Mouse (Mus musculus): ENCODE measurements around the gene Colgalt1.
A peak's percentile ranks its signal among the peaks of the same experiment; 100 is the strongest.

Gene Colgalt1

DNA sequence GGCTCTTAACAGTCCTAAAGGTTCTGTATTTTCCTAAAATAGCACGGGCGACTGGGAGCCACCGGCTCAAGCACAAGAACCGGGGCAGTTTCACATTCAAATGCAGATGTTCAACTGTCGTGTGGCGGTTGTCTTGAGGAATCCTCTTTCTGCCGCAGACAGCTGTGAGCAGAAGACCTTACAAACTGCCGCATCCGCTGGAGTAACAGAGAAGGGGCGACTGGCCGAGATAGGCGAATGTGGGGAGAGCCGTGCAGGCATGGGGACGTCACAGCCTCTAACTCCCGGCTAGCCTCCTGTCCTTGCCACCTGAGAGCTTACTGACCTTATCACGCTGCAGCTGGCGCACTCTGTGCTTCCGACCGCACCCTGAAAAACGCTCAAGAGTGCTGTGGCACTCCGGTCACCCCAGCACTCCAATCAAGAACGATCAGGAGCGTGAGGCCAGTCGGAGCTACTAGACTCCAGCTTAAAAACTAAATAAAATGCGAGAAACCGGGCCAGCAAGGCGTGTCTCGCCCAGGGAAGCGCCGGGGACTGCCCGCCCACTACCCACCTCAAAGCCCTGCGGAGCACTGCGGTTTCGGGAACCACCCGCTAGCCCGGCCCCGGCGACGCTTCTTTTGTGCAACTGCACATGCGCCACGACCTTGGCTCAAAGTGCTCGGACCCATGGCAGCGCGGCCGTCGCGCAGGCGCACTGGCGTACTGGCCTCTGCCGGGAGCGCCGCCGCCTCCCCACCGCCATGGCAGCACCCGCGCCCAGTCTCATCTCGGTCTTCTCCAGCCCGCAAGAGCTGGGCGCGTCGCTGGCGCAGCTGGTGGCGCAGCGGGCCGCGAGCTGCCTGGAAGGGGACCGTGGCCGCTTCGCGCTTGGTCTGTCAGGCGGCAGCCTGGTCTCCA, 19.1 kb upstream of the Colgalt1 start, which contains the start of gene Pgls:
Gene Pgls (plus strand): TSS at position 706 of the 903 bp plus-strand sequence.
- DNase-seq = peak; percentile 98

DNA sequence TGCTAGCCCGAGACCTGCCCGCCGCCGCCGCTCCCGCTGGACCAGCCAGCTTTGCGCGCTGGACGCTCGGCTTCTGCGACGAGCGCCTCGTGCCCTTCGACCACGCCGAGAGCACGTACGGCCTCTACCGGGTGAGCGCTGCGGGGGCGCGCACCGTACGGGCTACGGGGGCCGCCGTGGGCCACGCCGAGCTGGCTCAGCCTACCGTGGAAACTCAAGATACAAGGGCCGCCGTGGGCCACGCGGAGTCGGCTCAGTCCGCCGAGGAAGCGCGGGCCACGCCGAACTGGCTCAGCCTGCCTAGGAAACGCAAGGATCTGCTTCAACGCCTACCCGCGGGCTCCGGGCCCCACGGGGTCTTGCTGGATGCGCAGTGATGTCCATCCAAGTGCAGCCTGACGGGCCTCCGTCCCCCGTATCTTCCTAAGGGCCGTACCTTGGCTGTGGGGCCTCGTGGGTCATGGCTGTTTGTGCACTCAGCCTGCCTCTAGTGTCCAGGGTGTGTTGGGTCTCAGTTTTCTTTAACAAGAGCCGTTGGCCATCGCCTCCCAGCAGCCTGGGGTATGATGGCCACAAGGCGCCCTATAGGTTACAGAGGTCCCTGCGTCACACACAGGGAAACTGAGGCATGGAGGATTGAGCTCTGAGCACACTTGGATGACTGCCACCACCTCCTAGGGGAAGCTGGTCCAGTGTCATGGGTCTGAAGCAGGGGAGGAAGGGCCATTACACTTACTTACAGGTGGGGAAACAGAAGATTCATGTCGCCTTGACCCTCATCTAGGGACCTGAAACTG, 18.2 kb upstream of the Colgalt1 start:
- DNase-seq = peak; percentile 80

DNA sequence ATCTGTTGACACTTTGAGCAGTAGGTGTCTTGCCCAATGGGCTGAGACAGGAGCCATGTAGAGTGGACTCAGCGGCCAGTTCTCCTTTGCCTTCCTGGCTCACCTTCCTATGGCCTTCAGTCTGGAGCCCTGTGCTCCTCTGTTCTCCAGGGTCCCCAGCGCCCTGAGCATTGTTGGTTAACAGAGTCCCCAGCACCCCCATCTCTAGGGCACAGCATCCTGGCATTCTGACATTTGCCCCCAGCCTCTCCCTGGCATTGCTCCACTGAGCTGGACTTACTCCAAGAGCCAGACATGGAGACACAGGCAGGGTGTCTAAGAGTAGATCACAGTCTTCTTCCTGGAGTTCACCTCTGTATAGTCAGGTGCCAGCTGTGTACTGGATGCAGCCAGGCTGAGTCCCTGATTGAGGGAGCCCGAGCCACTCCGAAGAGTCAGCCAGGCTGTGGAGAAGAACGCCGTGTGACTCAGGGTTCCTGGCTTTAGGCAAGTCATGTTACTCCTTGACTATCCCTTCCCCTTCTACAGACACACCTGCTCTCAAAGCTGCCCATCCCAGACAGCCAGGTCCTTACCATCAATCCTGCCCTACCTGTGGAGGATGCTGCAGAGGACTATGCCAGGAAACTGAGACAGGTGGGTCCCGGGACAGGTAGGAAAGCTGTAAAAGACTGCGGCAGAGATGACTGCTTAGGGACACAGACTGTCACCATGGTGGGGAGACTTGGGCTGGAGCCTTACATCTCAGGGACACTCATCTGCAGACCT, 17.1 kb upstream of the Colgalt1 start:
- DNase-seq = no peak

DNA sequence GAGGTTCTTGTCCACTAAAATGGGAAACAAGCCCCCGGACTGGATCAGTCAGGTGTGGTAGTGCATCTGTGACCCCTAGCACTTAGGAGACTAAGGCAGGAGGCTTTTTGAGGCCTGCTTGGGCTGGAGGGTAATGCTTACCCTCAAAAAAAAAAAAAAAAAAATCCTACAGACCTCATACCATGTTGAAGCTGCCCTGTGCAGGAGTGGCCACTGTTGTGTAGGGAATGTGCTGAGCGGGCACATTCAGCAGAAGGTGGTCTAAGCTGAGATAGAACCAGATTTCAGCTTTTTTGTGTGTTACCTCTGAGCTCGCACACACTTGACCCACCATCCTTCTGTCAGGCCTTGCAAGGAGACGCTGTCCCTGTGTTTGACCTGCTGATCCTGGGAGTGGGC, 16.5 kb upstream of the Colgalt1 start:
- DNase-seq = no peak

DNA sequence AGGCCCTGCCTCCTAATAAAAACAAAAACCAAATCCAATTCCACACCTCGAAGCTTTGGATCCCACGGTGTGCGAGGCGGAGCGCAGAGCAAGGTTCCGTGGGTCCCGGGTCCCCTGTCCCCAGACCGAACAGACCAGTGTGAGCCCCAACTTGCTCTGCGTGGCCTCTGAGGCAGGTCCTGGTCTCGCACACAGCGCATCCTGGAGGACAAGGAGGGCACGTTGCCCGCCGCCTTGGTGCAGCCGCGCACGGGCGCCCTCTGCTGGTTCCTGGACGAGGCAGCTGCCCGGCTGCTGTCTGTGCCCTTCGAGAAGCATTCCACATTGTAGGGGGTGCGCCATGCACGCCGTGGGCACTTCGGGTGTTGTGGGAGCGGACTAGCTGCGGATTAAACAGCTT, 14.9 kb upstream of the Colgalt1 start:
- DNase-seq = peak; percentile 90

DNA sequence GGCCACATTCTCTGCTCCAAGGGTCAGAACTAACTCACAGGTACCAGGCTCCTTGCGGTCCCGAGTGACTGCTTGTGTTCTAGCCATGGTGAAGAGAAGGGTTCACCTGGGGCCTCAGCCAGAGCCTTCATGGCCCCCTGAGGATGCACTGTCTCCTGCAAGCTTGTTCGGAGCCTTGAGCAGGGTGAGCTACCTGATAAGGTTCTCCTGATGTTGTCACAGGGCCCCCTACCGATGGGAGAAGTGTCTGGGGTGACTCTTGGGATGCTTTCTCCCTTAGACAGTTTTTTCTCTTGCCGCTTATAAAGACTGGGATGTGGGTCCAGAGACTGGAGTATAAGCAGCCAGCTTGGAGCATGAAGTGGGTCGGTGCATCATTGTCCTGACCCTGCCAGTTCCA, 14.4 kb upstream of the Colgalt1 start:
- no peak for DNase-seq

DNA sequence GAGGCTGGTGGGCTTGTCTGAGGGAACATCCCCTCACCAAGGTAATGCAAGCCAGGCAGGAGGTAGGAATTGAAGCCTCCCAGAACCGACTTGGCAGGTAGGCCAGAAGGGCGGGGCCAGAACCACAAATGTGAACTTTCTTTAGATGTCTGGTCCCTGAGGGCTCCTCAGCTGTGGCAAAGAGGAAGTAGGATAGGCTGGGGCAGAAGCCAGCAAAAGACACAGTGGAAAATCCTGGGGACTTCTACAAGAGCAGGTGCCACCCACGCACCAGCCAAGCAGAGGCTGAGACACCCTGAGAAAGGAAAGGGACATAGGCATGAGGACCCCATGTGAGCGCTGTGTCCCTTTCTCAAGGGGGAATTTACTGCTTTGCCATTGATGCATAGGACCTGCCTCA, 14.0 kb upstream of the Colgalt1 start:
- no peak for DNase-seq

DNA sequence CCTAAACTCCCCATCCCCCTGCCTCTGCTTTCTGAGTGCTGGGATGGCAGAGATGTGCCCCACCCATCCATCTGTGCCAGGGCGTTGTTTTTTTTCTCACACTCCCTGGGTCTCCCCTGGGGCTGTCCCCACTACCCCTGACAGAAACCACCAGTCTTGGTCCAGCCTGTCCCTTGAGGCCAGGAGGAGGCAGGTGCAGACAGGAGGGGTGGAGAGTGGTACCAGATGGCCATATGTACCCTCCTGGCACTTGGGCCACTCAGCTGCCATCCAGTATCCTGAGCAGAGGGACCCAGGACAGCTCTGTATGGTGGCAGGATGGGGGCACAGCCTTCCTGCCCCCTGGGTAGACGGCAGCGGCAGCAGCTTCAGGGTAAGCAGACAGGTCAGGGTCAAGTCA, 13.3 kb upstream of the Colgalt1 start, which contains the start of gene Fam129c:
Gene Fam129c (plus strand): TSS at position 198 of the 400 bp plus-strand sequence.
- no peak for DNase-seq

DNA sequence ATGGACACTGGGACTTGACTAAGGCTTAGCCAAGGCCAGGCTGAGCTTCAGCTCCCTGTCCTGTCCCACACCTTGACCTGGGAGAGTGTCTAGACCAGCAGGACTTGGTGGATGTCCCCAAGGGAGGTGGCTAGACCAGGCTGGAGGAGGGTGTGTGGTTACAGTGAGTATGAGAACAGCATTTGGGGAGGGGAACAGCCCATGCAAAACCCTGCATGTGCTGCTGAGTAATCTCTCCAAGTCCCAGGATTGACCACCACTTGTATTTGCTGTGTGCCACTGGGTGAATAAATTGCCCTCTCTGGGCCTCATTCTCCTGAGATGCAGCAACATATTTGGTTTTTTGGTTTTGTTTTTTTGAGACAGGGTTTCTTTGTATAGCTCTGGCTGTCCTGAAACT, 12.4 kb upstream of the Colgalt1 start:
- DNase-seq = no peak

DNA sequence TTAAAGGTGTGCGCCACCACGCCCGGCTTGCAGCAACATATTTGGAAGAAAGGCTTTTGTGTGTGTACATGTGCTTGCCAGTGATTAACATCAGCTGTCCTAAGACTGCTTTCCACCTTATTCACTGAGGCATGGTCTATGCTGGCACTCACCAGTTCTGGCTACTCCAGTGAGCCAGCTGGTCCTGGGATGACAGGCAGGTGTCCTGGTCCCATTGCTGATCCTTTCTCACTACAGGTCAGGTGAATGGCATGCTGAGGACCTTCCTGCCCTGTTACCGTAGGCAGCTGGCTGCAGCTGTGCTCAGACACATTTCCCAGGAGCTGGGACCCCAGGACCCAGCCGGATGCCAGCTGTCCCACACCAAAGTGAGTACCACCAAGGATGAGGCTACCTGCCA, 12.0 kb upstream of the Colgalt1 start:
- no peak for DNase-seq

DNA sequence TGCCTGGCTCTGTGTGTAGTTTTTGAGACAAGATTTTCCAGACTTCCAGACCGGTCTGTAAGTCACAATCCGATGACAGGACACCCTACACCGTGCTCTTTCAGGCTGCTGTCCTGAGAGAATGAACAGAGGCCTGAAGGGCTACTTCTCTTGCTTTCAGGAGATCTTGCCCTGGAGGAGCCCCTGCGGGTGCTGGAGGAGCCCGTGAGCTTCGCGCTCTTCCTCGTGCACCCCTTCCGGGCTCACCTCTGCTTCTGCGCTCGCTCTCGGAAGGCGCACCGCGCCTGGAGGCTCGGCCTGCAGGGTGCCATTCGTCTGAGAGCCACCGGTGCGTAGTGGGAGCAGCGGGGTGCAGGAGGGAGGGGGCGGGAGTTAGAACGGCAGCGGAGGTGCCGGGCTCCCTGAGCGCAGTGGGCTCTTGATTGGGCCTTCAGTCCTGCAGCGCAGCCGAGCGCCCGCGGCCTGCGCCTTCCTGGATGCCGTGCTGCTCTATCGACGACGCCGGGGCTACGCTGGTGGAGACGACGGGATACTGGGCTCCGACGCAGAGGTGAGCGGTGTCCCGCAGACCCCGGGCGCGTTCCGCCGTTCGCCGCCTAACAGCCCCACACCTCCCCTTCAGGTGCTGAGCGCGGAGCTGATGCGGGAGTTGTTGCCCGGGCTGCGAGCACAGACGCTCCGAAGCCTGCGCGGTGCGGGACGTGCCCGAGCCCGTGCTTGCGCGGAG, 8.7 kb upstream of the Colgalt1 start:
- DNase-seq = peak; percentile 52

DNA sequence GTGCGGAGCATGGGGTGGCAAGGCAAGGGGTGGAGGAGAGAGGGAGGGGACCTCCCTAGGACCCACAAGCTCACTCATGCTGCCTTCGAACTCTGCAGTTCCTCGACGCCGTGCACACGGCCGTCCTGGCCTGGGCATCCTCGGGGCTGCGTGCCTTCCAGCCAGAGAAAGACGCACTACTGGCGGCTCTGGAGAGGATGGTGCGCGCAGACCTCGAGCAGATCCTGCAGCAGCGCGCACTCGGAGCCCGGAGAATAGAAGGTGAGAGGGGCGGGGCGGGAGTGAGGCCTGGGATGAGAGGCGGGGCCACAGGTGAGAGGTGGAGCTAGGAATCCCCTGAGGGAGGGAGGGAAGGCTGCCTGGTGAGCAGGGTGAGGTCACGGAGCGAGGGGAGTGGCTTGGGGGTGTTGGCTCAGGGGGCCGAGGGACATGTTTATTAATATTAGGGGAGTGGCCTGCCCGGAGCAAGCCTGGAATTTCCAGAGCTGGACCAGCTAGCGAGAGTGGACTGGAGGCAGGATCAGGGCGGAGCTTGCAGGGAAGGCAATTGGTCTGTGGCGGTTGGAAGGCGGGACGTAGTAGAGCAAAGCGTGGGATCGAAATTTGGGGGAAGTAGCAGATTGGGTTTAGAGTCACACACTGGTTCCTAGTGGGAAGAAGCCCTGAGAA, 8.0 kb upstream of the Colgalt1 start:
- peak; percentile 83 for DNase-seq

DNA sequence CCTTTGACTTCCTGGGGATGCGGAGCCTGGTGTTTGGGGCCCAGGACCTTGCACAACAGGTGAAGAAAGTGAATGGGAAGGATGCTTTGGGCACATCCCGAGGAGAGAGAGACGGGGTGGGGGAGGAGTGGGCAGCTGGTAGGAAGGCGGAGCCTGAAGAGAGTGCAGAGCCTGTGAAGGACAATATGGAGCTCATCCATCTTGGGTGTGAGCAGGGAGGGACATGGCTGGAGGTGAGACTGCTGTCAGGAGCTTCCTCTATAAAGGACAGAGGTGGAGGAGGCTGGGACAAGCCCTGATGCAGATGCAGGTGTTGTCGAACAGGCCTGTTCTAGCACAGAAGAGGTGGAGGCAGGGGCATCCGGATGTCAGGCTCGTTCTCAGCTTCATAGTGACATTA, 6.8 kb upstream of the Colgalt1 start:
- no peak for DNase-seq

DNA sequence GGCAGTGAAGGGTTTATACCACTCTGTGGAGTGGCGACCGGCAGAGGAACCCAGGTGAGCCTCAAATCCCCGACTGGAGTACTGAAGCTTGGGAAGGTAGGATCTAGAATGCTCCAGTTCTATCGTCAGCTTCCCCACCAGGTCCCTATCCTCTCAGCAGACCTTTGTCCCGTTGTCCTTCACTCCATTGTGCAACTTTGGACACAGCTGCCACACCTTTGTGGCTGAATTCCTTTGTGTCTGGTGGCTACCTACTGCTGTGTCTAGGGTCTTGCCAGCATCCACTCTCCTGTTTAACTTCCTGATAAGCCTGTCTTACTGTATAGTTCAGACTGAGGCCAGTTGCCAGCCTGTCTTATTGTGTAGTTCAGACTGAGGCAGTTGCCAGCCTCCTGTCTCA, 1.3 kb downstream of the Colgalt1 start:
- no peak for DNase-seq

DNA sequence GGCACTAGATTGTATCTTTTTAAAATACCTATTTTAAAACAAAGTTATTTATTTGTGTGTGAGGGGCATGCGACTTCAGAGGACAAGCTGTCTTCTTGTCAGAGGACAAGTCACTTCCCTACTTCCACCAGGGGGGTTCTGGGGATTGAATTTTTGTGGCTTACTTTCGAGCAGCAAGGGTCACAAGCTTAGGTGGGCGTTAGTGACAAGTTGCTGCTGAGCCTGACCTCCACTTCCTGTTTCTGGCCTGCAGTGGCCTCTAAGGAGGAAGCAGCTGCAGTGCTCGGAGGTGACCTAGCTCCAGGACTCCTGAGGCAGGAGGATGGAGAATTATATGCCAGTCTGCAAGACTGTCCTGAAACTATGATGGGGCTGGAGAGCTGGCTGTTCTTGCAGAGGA, 2.6 kb downstream of the Colgalt1 start:
- DNase-seq = no peak

DNA sequence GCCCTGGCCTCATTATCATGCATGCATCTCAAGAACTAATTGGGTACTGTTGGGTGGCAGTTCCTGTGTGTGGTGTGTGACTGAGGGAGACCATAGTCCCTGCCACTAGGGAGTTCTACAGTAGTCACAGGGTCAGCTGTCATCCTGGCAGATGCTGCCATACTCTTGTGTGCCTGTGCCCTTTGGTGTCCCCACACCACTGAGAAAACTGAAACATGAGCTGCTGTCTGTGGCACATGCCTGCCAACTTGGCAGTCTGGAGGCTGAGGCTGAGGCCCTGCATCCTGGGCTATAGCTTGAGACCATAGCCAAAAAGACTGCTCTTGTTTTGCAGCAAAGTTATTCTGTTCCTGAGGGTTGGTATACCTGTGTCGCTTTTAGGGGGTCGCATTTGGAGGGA, 9.0 kb downstream of the Colgalt1 start:
- no peak for DNase-seq

DNA sequence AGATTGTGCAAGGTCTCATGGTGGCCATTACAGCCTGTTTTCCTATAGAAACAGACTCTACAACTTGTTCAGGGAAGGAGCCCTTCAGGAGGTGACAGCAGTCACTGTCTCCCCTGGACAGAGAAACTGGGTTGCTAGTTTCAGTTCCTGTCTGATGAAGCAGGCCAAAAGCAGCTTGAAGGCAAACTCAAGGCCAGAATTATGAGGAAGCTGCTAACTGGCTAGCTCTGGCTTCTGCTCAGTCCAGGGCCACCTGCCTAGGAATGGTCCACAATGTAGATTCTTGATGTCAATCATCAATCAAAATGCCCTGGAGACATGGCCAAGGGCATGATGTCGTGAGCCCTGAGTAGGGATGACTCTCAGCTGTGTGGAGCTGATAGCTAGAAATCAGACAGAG, 14.3 kb downstream of the Colgalt1 start:
- DNase-seq = no peak

DNA sequence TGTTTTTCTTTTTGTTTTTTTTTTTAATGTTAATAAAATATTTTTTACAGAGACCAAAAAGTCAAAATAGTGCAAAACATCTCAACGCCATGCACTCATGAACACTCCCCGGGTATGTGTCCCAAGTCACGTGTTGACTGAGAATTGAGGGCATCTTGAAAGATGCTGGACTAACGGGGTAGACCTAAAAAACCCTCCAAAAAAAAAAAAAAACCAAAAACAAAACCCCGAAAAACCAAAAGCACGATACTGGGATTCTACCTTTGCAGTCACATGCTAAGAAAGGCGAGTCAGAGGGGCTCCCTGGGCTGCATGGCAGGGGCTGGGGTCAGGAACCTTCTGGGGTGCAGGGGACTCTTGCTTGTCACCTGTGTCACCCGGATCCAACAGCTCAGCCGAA, 16.0 kb downstream of the Colgalt1 start:
- DNase-seq = no peak

DNA sequence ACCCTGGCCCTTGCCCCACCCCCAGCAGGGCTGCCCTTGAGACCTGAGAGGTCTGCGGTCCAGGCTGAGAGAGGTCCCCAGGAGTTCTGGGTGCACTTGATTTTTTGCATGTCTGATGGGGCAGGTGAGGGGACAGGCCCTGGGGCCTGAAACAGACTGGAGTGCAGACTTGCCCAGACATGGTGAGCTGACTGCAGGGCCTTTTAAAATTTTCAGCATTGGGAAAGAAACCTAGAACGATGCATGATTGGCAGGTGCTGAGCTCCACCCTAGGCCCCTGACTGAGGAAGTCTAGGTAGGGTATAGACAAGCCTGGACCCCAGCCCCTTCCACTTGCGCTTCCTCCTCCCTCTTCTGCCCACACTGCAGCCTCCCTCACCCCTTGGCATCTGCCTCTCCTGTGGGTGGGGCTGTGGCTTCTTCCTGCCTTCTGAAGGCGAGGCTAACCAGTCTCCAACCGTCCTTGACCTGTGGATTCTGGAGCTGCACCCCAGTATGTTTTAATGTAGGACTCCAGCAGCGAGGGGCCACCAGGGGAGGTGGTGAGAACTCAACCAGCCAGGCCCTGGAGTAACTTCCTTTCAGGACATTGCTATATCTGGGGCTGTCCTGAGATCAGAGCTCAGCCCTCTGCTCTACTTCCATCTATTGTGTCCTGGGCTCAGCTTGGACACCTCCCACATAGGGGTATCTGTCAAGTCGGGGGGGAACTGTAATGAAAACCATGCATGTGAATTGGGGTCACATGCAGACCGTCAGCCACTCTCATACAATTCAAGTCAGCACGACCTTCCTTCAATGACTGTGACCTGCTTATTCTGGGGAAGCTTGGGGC, 16.7 kb downstream of the Colgalt1 start:
- DNase-seq = no peak

DNA sequence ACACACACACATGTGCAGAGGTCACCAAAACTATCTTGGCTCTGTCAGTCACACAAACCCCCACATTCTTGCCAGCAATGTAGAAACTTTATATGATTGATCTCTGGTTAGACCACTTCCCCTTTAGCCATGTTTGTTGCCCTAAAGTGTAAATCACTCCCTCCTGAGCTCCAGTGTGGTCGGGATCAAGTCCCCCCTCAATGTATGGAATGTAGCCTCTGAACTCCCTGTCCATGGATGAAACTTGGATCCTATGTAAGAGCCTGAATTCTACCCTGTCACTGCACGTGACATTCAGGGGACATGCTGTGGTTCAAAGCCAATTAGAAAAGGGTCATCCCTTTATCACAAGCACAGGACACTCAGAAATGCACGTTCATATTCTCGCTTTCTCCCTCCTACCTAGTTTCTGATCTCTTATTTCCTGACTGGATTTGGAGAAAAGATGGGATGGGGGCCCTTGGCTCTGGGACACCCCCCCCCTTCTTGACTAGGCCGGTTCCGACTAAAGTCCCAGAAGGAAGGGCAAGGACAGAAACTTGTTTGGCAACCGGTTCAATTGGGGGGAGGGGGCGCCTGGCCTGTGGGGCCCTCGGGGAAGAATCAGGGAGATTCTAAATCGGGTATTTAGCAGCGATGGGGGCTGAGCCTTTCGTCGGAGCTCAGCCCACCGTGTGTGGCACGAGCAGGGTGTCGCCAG, 17.7 kb downstream of the Colgalt1 start:
- no peak for DNase-seq
